Mouse (Mus musculus) bone marrow, adult 2 months (tissue): ENCODE results near the gene Prdm16.

Experiments used
- CTCF ChIP-seq: fragments of 200-500 bp; IDR thresholded peaks from 2 replicates; pipeline ENCODE4 v1.5.1; 2011; ENCODE audit warnings: low read length, control low read depth; ENCODE audit not compliant: control insufficient read depth, insufficient read depth
- POLR2A ChIP-seq: fragments of 200-500 bp; IDR thresholded peaks from 2 replicates; pipeline ENCODE4 v1.6.1; 2011; ENCODE audit warnings: low read depth, mild to moderate bottlenecking, control low read depth, low read length, borderline replicate concordance; ENCODE audit not compliant: control insufficient read depth

DNA sequence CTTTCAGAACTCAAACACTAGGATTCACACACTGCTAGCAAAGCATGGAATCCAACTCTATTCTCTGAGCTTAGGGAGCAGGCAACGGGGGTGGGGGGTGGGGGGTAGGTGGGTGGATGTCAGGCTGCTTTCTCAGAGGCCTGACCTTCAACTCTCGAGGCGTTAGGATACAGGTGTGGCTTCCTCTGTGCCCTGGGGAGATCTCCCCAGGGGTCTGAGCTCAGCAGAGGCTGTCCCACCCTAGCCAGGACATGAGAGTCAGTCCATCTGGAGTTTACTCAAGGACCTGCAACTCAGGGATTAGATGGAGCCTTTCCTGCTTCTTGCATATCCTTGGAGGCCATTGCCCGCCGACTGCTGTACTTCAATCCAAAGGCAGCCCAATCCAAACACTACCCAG lies 267.6 kb downstream of the Prdm16 start:
- TF ChIP-seq CTCF (no peak), POLR2A (no peak)
